Mouse (Mus musculus) MEL (cell line): Measurements from ENCODE around the gene Nusap1. TPM values are rescaled to one million over a fixed set of nuclear protein-coding genes. Genes with fewer than 3 reads are reported as not detected.

ENCODE experiments used
- DNase-seq: peaks from one replicate; pipeline ENCODE4 v3.0.0; 2011; ENCODE audit warnings: low read depth, low spot score
- H3K27ac ChIP-seq: 2 replicates; pipeline ENCODE4 v1.5.1; 2012; ENCODE audit warnings: low read depth, mild to moderate bottlenecking, control low read depth, low read length, moderate library complexity; ENCODE audit not compliant: control insufficient read depth
- H3K27me3 ChIP-seq, 2 experiments: fragments of 150-350 bp in 1 of 2; sonication (generic) in 1 of 2; 2 replicates each; pipeline ENCODE4 v1.6.1; 2012; ENCODE audit warnings: low read length in 2 of 2, mild to moderate bottlenecking in 2 of 2, improper control_type of control experiment in 1 of 2, moderate library complexity in 1 of 2; ENCODE audit not compliant: insufficient read depth in 2 of 2, control insufficient read depth in 1 of 2
- H3K36me3 ChIP-seq, 2 experiments: 2 replicates each; pipeline ENCODE4 v1.6.1; 2012 to 2014; ENCODE audit warnings: low read length in 2 of 2, improper control_type of control experiment in 1 of 2, inconsistent platforms in 1 of 2, mild to moderate bottlenecking in 1 of 2; ENCODE audit not compliant: insufficient read depth in 2 of 2, control insufficient read depth in 1 of 2
- H3K4me1 ChIP-seq, 2 experiments: fragments of 150-350 bp in 1 of 2; sonication (generic) in 1 of 2; 2 replicates each; pipeline ENCODE4 v1.6.1; 2012; ENCODE audit warnings: low read length in 2 of 2, improper control_type of control experiment in 1 of 2, mild to moderate bottlenecking in 1 of 2; ENCODE audit not compliant: insufficient read depth in 2 of 2, control insufficient read depth in 1 of 2
- H3K4me3 ChIP-seq, 2 experiments: fragments of 150-350 bp in 1 of 2; sonication (generic) in 1 of 2; 2 replicates each; pipeline ENCODE4 v1.5.1; 2012; ENCODE audit warnings: low read depth in 2 of 2, low read length in 2 of 2, mild to moderate bottlenecking in 2 of 2, moderate library complexity in 2 of 2, control low read depth in 1 of 2, improper control_type of control experiment in 1 of 2; ENCODE audit not compliant: control insufficient read depth in 1 of 2, insufficient read depth in 1 of 2
- H3K79me2 ChIP-seq: 2 replicates; pipeline ENCODE4 v1.6.1; 2012; ENCODE audit warnings: mild to moderate bottlenecking, low read length, moderate library complexity; ENCODE audit not compliant: control insufficient read depth, poor library complexity, insufficient read depth
- H3K9ac ChIP-seq: 2 replicates; pipeline ENCODE4 v1.6.1; 2012; ENCODE audit warnings: low read depth, mild to moderate bottlenecking, control low read depth, low read length, moderate library complexity; ENCODE audit not compliant: control insufficient read depth, poor library complexity, severe bottlenecking
- H3K9me3 ChIP-seq: fragments of 150-350 bp; sonication (generic); replicated peaks from 2 replicates; pipeline ENCODE4 v1.6.1; 2012; ENCODE audit warnings: mild to moderate bottlenecking, low read length, improper control_type of control experiment, moderate library complexity; ENCODE audit not compliant: insufficient read depth
- BHLHE40 ChIP-seq: IDR thresholded peaks from 2 replicates; pipeline ENCODE4 v1.6.1; 2012; ENCODE audit warnings: low read depth, mild to moderate bottlenecking, inconsistent platforms, low read length, improper control_type of control experiment, borderline replicate concordance
- CHD1 ChIP-seq: IDR thresholded peaks from 2 replicates; pipeline ENCODE4 v1.6.1; 2012; ENCODE audit warnings: low read depth, mild to moderate bottlenecking, inconsistent platforms, low read length, improper control_type of control experiment
- CTCF ChIP-seq, 3 experiments: IDR thresholded peaks in 2 of 3; conservative IDR thresholded peaks in 1 of 3; 2 replicates each; pipeline ENCODE4 v1.5.1; 2011 to 2012; ENCODE audit warnings: low read length in 3 of 3, low read depth in 2 of 3, mild to moderate bottlenecking in 2 of 3, improper control_type of control experiment in 1 of 3, inconsistent platforms in 1 of 3, mixed read lengths in 1 of 3, moderate library complexity in 1 of 3; ENCODE audit not compliant: control insufficient read depth in 1 of 3, insufficient read depth in 1 of 3, poor library complexity in 1 of 3, severe bottlenecking in 1 of 3
- EP300 ChIP-seq, 2 experiments: IDR thresholded peaks; 2 replicates each; pipeline ENCODE4 v1.6.1; 2011; ENCODE audit warnings: improper control_type of control experiment in 2 of 2, low read length in 2 of 2, low read depth in 1 of 2, mild to moderate bottlenecking in 1 of 2
- GABPA ChIP-seq: IDR thresholded peaks from 2 replicates; pipeline ENCODE4 v1.6.1; 2012; ENCODE audit warnings: low read depth, mild to moderate bottlenecking, inconsistent platforms, low read length, improper control_type of control experiment, moderate library complexity
- GATA1 ChIP-seq: IDR thresholded peaks from 2 replicates; pipeline ENCODE4 v1.6.1; 2011; ENCODE audit warnings: low read depth, low read length, improper control_type of control experiment
- HCFC1 ChIP-seq: IDR thresholded peaks from 2 replicates; pipeline ENCODE4 v1.6.1; 2012; ENCODE audit warnings: low read depth, mild to moderate bottlenecking, inconsistent platforms, low read length, improper control_type of control experiment, moderate library complexity
- MAX ChIP-seq: IDR thresholded peaks from 2 replicates; pipeline ENCODE4 v1.6.1; 2011; ENCODE audit warnings: low read length, improper control_type of control experiment
- MEF2A ChIP-seq: IDR thresholded peaks from 2 replicates; pipeline ENCODE4 v1.6.1; 2014; ENCODE audit warnings: low read depth, mild to moderate bottlenecking, inconsistent platforms, low read length, improper control_type of control experiment; ENCODE audit not compliant: poor library complexity, insufficient replicate concordance, severe bottlenecking; ENCODE audit errors: extremely low read depth
- MXI1 ChIP-seq: IDR thresholded peaks from 2 replicates; pipeline ENCODE4 v1.6.1; 2011; ENCODE audit warnings: mild to moderate bottlenecking, low read depth, low read length, improper control_type of control experiment
- MYC ChIP-seq: IDR thresholded peaks from 2 replicates; pipeline ENCODE4 v1.6.1; 2011; ENCODE audit warnings: low read depth, mild to moderate bottlenecking, low read length, improper control_type of control experiment, moderate library complexity
- POLR2A ChIP-seq, 2 experiments: IDR thresholded peaks; 2 replicates each; pipeline ENCODE4 v1.6.1; 2011 to 2012; ENCODE audit warnings: low read length in 2 of 2, mild to moderate bottlenecking in 2 of 2, control low read depth in 1 of 2, improper control_type of control experiment in 1 of 2, low read depth in 1 of 2, moderate library complexity in 1 of 2; ENCODE audit not compliant: control insufficient read depth in 1 of 2, insufficient read depth in 1 of 2, poor library complexity in 1 of 2
- POLR2AphosphoS2 ChIP-seq: IDR thresholded peaks from 2 replicates; pipeline ENCODE4 v1.6.1; 2011; ENCODE audit warnings: low read length, improper control_type of control experiment
- RCOR1 ChIP-seq: IDR thresholded peaks from 2 replicates; pipeline ENCODE4 v1.6.1; 2012; ENCODE audit warnings: low read depth, mild to moderate bottlenecking, inconsistent platforms, low read length, improper control_type of control experiment
- SIN3A ChIP-seq: IDR thresholded peaks from 2 replicates; pipeline ENCODE4 v1.6.1; 2012; ENCODE audit warnings: low read length, improper control_type of control experiment, inconsistent platforms
- SMC3 ChIP-seq: IDR thresholded peaks from 2 replicates; pipeline ENCODE4 v1.6.1; 2011; ENCODE audit warnings: low read depth, low read length, improper control_type of control experiment
- TBP ChIP-seq: IDR thresholded peaks from 2 replicates; pipeline ENCODE4 v1.8.0; 2011; ENCODE audit warnings: low read depth, low read length, improper control_type of control experiment
- polyA plus RNA-seq, 2 experiments: library from polyadenylated mRNA; stranded (reverse) in 1 of 2; unstranded in 1 of 2; fragments of >175 nt in 1 of 2; fragments of >200 nt in 1 of 2; gene quantifications; 2 replicates each; pipeline versions ENCODE4 v1.2.1 to v1.2.4; 2012; ENCODE audit warnings: low replicate concordance in 2 of 2, low read depth in 1 of 2; ENCODE audit not compliant: insufficient read length in 2 of 2, insufficient read depth in 1 of 2, missing spikeins in 1 of 2
- total RNA-seq: library from RNA; depleted of rRNA; stranded (reverse); fragments of 300-350 nt; gene quantifications from 2 replicates; pipeline ENCODE4 v1.2.3, GENCODE M21; 2012

The Nusap1 gene
- total and polyA plus RNA-seq, 3 experiments, result 17.0 to 28.2 TPM; not detected in 1

DNA sequence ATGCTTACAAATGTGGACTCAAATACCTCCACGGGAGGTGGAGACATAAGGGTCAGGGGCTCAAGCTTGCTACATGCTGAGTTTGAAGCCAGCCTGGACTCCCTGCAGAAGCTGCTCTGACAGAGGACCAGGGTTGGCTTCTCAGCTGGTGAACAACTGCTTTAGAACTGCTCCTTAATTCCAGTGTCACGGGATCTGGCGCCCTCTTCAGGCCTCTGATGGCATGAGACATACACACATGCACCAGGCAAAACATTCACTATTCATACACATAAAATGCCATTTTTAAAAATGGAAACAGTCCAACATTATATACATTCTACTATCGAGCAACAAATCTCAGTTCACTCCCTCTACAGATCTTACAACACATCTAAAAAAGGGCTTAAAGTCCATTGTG is 30.7 kb upstream of the Nusap1 start (continued):
- TF ChIP-seq RCOR1 (no peak), POLR2A (IDR thresholded peaks at IDR 0.05; ENCODE audit: control insufficient read depth in 1 of 2, insufficient read depth in 1 of 2, low read depth in 1 of 2, low read length in 2 of 2, poor library complexity in 1 of 2) (no peak)

- no peak overlapping the region for H3K9ac ChIP-seq
- peaks cover 15% of the 10 kb centered on the region for H3K79me2 ChIP-seq
- TF ChIP-seq CTCF (IDR thresholded peaks at IDR 0.05 in 2 of 3, conservative IDR thresholded peaks at IDR 0.05 in 1 of 3; ENCODE audit: control insufficient read depth in 1 of 3, insufficient read depth in 1 of 3, low read depth in 2 of 3, low read length in 3 of 3, poor library complexity in 1 of 3, severe bottlenecking in 1 of 3) (peak; percentile 12 to 46 (median 40); a peak in 4 of 6 replicates), SMC3 (peak; percentile 21; the same call in 1 of the 2 replicates), MAX (0 out of 2 replicates have a peak, but pooled peaks have one; percentile 44), HCFC1 (no peak), MXI1 (peak; percentile 29; the same call in 1 of the 2 replicates)
- TF ChIP-seq, all 39 proteins: peak for 4
- peak; percentile 62 for DNase-seq
- Histone ChIP-seq H3K9me3 (no peaks in the 10 kb centered on the region), H3K4me3 (no peak overlapping the region), H3K27ac (no peak overlapping the region), H3K36me3 (peaks cover 3 to 17% of the 10 kb centered on the region in 2 experiments), H3K4me1 (peaks cover 7 to 12% of the 10 kb centered on the region in 2 experiments), H3K27me3 (no peaks in the 10 kb centered on the region)
Measured at GRCm38 (mm10) chr2:119591247-119591646, 26.9 kb upstream of the Nusap1 start.

DNA sequence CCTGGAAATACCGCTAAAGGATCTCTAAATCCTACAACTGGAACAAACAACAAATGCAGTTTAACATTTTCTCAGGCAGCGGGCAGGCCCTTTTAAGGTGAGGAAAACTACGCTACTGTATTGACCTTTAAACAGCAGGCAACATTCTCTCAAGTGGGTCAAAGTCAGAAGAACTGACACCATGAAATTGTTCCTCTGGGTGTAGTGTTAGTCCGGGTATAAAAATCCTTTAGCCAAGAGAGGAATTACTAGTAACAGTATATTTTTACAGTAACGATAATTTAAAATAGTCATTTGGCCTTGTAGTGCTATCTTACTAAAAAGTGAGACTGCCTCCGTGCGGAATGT is 24.4 kb upstream of the Nusap1 start:
- H3K79me2 ChIP-seq, result peaks cover 19% of the 10 kb centered on the region
- peaks cover 7 to 12% of the 10 kb centered on the region in 2 experiments for H3K4me1 ChIP-seq
- H3K27ac ChIP-seq, result peak overlapping the region; percentile 74
- no peaks in the 10 kb centered on the region for H3K27me3 ChIP-seq
- H3K4me3 ChIP-seq, result peak overlapping the region; percentile 16 to 46
- DNase-seq, result no peak
- TF ChIP-seq POLR2AphosphoS2 (peak; percentile 79; the same call in 1 of the 2 replicates), MEF2A (no peak), TBP (no peak), MYC (peak; percentile 28; the same call in 1 of the 2 replicates), MAX (0 out of 2 replicates have a peak, but pooled peaks have one; percentile 14), CHD1 (peak; percentile 69; the same call in 1 of the 2 replicates), EP300 (IDR thresholded peaks at IDR 0.05; ENCODE audit: low read depth in 1 of 2, low read length in 2 of 2) (no peak), POLR2A (IDR thresholded peaks at IDR 0.05; ENCODE audit: control insufficient read depth in 1 of 2, insufficient read depth in 1 of 2, low read depth in 1 of 2, low read length in 2 of 2, poor library complexity in 1 of 2) (no peak), SIN3A (peak; percentile 44), GATA1 (no peak), GABPA (no peak), BHLHE40 (no peak), MXI1 (peak; percentile 63; the same call in 1 of the 2 replicates)
- H3K9me3 ChIP-seq, result no peaks in the 10 kb centered on the region
- peaks cover 17 to 21% of the 10 kb centered on the region in 2 experiments for H3K36me3 ChIP-seq
- H3K9ac ChIP-seq, result peak overlapping the region; percentile 72
